Mouse (Mus musculus) layer of hippocampus, postnatal 25 days (tissue): ENCODE data around the gene Osbpl8. TPM values are rescaled to one million over a fixed set of nuclear protein-coding genes. Genes with fewer than 3 reads are reported as not detected.
"Not testable (repeated sequence)": the region's sequence is repeated elsewhere in the genome, so short reads cannot be mapped to it uniquely, and the experiment has no call there.

Experiments used
- DNase-seq, 2 experiments: peaks; one replicate each; pipeline ENCODE4 v3.0.0; 2022; ENCODE audit warnings: mixed read lengths in 2 of 2, low spot score in 1 of 2; ENCODE audit errors: extremely low spot score in 1 of 2
- total RNA-seq, 2 experiments: library from RNA; stranded (reverse); gene quantifications; 2 replicates each; pipeline ENCODE4 v1.2.3; 2021

Gene Osbpl8
- total RNA-seq, 2 experiments from 2014 or later = 58.9 to 59.9 TPM

GRCm38 (mm10) chr10:111180633-111181032 is 16.1 kb downstream of the Osbpl8 start:
- DNase-seq = no peak

GRCm38 (mm10) chr10:111183634-111184270 is 19.2 kb downstream of the Osbpl8 start:
- DNase-seq = no peak

- no peak for DNase-seq
Measured at GRCm38 (mm10) chr10:111185574-111186269, 21.2 kb downstream of the Osbpl8 start.

GRCm38 (mm10) chr10:111189022-111189555 is 24.5 kb downstream of the Osbpl8 start:
- DNase-seq = no peak

- DNase-seq = no peak
Measured at GRCm38 (mm10) chr10:111190110-111190795, 25.7 kb downstream of the Osbpl8 start.

- no peak for DNase-seq
Measured at GRCm38 (mm10) chr10:111193536-111193935, 29.0 kb downstream of the Osbpl8 start.

GRCm38 (mm10) chr10:111196191-111196590 is 31.6 kb downstream of the Osbpl8 start:
- no peak for DNase-seq

- not testable (repeated sequence) for DNase-seq
Measured at GRCm38 (mm10) chr10:111198705-111199104, 34.2 kb downstream of the Osbpl8 start.

- DNase-seq = no peak
Measured at GRCm38 (mm10) chr10:111201120-111201519, 36.6 kb downstream of the Osbpl8 start.

- no peak for DNase-seq
Measured at GRCm38 (mm10) chr10:111201666-111202065, 37.1 kb downstream of the Osbpl8 start.

- no peak for DNase-seq
Measured at GRCm38 (mm10) chr10:111204089-111204488, 39.5 kb downstream of the Osbpl8 start.

GRCm38 (mm10) chr10:111205421-111205820 is 40.9 kb downstream of the Osbpl8 start:
- no peak for DNase-seq

- no peak for DNase-seq
Measured at GRCm38 (mm10) chr10:111207386-111207785, 42.8 kb downstream of the Osbpl8 start.

- DNase-seq = no peak
Measured at GRCm38 (mm10) chr10:111214084-111214483, 49.5 kb downstream of the Osbpl8 start.

GRCm38 (mm10) chr10:111214696-111215095 is 50.1 kb downstream of the Osbpl8 start:
- DNase-seq = no peak

- no peak for DNase-seq
Measured at GRCm38 (mm10) chr10:111215572-111215971, 51.0 kb downstream of the Osbpl8 start.

GRCm38 (mm10) chr10:111216111-111216510 is 51.6 kb downstream of the Osbpl8 start:
- DNase-seq = no peak

GRCm38 (mm10) chr10:111222535-111222934 is 58.0 kb downstream of the Osbpl8 start:
- no peak for DNase-seq

- DNase-seq = no peak
Measured at GRCm38 (mm10) chr10:111223218-111223830, 58.8 kb downstream of the Osbpl8 start.

GRCm38 (mm10) chr10:111224696-111225095 is 60.1 kb downstream of the Osbpl8 start:
- no peak for DNase-seq

GRCm38 (mm10) chr10:111226508-111226907 is 62.0 kb downstream of the Osbpl8 start:
- peak; percentile 89 to 99 for DNase-seq
